Comparison of ENCODE assay signal across 22 mouse cellular contexts in genomic region chr8:22395256-22395655, GRCm38 (mm10). TPM values are rescaled to one million over a fixed set of nuclear protein-coding genes. Genes with fewer than 3 reads are reported as not detected.
DNase-seq lines count a peak whose midpoint lies in the region; ATAC-seq lines count a peak whose summit lies in the region.
"Had no signal": no experiment of that assay in that cellular context is flagged by ENCODE, and none has a peak within 500 bp of the region (broad histone marks: within the 10 kb centered on the region; RNA-seq: fewer than 3 reads in every experiment).

No protein-coding gene starts in this region.

- WGBS in intestine, embryonic 15.5 days, result 92% methylated on average over 8 of the region's 8 CpGs
- 78% methylated on average over 8 of the region's 8 CpGs for WGBS in liver, embryonic 15.5 days (ENCODE audit: insufficient replicate concordance)
- WGBS in forebrain, embryonic 14.5 days, result 91% methylated on average over 8 of the region's 8 CpGs
- 98% methylated on average over 8 of the region's 8 CpGs for WGBS in midbrain, embryonic 15.5 days

- no peaks in the 10 kb centered on the region for H3K9me3 ChIP-seq in intestine, embryonic 15.5 days
- no peaks in the 10 kb centered on the region for H3K9me3 ChIP-seq in liver, embryonic 15.5 days (replicated peaks)
- no peaks in the 10 kb centered on the region for H3K9me3 ChIP-seq in forebrain, embryonic 14.5 days (replicated peaks; ENCODE audit: control insufficient read depth, low read length)
- no peaks in the 10 kb centered on the region for H3K9me3 ChIP-seq in midbrain, embryonic 15.5 days
- H3K9me3 ChIP-seq: embryonic facial prominence, embryonic 15.5 days; forebrain, embryonic 15.5 days; heart, embryonic 13.5 days; kidney, embryonic 15.5 days; limb, embryonic 12.5 days had no signal

- H3K27me3 ChIP-seq in intestine, embryonic 15.5 days (replicated peaks), result no peaks in the 10 kb centered on the region
- peaks cover 4% of the 10 kb centered on the region; the same call in 1 of the 2 replicates for H3K27me3 ChIP-seq in liver, embryonic 15.5 days
- H3K27me3 ChIP-seq in forebrain, embryonic 14.5 days (replicated peaks; ENCODE audit: control insufficient read depth, insufficient read depth, low read length), result no peaks in the 10 kb centered on the region
- 0 out of 2 replicates have a peak, but pooled peaks cover 3% of the 10 kb centered on the region for H3K27me3 ChIP-seq in midbrain, embryonic 15.5 days (replicated peaks)
- H3K27me3 ChIP-seq: embryonic facial prominence, embryonic 15.5 days; forebrain, embryonic 15.5 days; heart, embryonic 13.5 days; kidney, embryonic 15.5 days; limb, embryonic 12.5 days had no signal

- H3K27ac ChIP-seq in intestine, embryonic 15.5 days, result peak overlapping the region; percentile 59; the same call in 1 of the 2 replicates
- H3K27ac ChIP-seq in liver, embryonic 15.5 days (replicated peaks), result peak overlapping the region; percentile 19; the same call in 1 of the 2 replicates
- no peak overlapping the region for H3K27ac ChIP-seq in forebrain, embryonic 14.5 days (ENCODE audit: low read depth, low read length)
- H3K27ac ChIP-seq in midbrain, embryonic 15.5 days, result no peak overlapping the region
- H3K27ac ChIP-seq: embryonic facial prominence, embryonic 15.5 days; forebrain, embryonic 15.5 days; heart, embryonic 13.5 days; kidney, embryonic 15.5 days; limb, embryonic 12.5 days had no signal

- H3K4me2 ChIP-seq in intestine, embryonic 15.5 days (replicated peaks), result 0 out of 2 replicates have a peak overlapping the region, but pooled peaks have one; percentile 28
- H3K4me2 ChIP-seq in liver, embryonic 15.5 days, result no peak overlapping the region
- no peak overlapping the region for H3K4me2 ChIP-seq in forebrain, embryonic 14.5 days (ENCODE audit: low read length)
- H3K4me2 ChIP-seq in midbrain, embryonic 15.5 days, result no peak overlapping the region
- H3K4me2 ChIP-seq: embryonic facial prominence, embryonic 15.5 days; forebrain, embryonic 15.5 days; heart, embryonic 13.5 days; kidney, embryonic 15.5 days; limb, embryonic 12.5 days; midbrain, embryonic 11.5 days had no signal

- no peaks in the 10 kb centered on the region for H3K36me3 ChIP-seq in intestine, embryonic 15.5 days
- H3K36me3 ChIP-seq in liver, embryonic 15.5 days (replicated peaks), result peaks cover 3% of the 10 kb centered on the region; the same call in 1 of the 2 replicates
- 0 out of 2 replicates have a peak, but pooled peaks cover 4% of the 10 kb centered on the region for H3K36me3 ChIP-seq in forebrain, embryonic 14.5 days (ENCODE audit: control insufficient read depth, insufficient read depth, low read length)
- H3K36me3 ChIP-seq in midbrain, embryonic 15.5 days (replicated peaks), result no peaks in the 10 kb centered on the region
- H3K36me3 ChIP-seq: forebrain, embryonic 15.5 days had no signal

- H3K9ac ChIP-seq in intestine, embryonic 15.5 days, result no peak overlapping the region
- H3K9ac ChIP-seq in liver, embryonic 15.5 days, result no peak overlapping the region
- H3K9ac ChIP-seq in forebrain, embryonic 14.5 days (ENCODE audit: low read length), result no peak overlapping the region
- H3K9ac ChIP-seq in midbrain, embryonic 15.5 days, result no peak overlapping the region
- H3K9ac ChIP-seq: embryonic facial prominence, embryonic 15.5 days; forebrain, embryonic 15.5 days; heart, embryonic 13.5 days; kidney, embryonic 15.5 days; limb, embryonic 12.5 days had no signal

- H3K4me3 ChIP-seq in intestine, embryonic 15.5 days (replicated peaks), result no peak overlapping the region
- no peak overlapping the region for H3K4me3 ChIP-seq in liver, embryonic 15.5 days (replicated peaks)
- no peak overlapping the region for H3K4me3 ChIP-seq in forebrain, embryonic 14.5 days (ENCODE audit: low read depth, low read length)
- H3K4me3 ChIP-seq in midbrain, embryonic 15.5 days, result no peak overlapping the region
- H3K4me3 ChIP-seq: embryonic facial prominence, embryonic 15.5 days; forebrain, embryonic 15.5 days; heart, embryonic 13.5 days; kidney, embryonic 15.5 days; limb, embryonic 12.5 days had no signal

- peak; percentile 28 for DNase-seq in cerebellum, adult 11 months
- no peak for DNase-seq in cerebellum, postnatal 4 days (ENCODE audit: low spot score in 2 of 2)
- peak; percentile 65 for DNase-seq in cerebellum, adult 9-10 months
- no peak for DNase-seq in forebrain, embryonic 14.5 days (ENCODE audit: low spot score)
- DNase-seq in embryo, embryonic 9.5 days (ENCODE audit: extremely low spot score), result no peak
- DNase-seq: adrenal gland, postnatal 10 days; gastrocnemius, postnatal 10 days; heart, postnatal 14 days; lung, adult 2 months; lung, postnatal 14 days; right cerebral cortex, postnatal 14 days; thymus, postnatal 36 days had no signal

- no peak for ATAC-seq in intestine, embryonic 15.5 days
- ATAC-seq in liver, embryonic 15.5 days (ENCODE audit: insufficient read depth), result no peak
- ATAC-seq in forebrain, embryonic 14.5 days, result no peak
- ATAC-seq in midbrain, embryonic 15.5 days (replicated peaks), result no peak
- ATAC-seq: activated CD4-positive, CD25-positive, alpha-beta regulatory T cell, adult 4 months; forebrain, embryonic 15.5 days had no signal

- 0 out of 2 replicates have a peak, but pooled peaks cover 2% of the 10 kb centered on the region for H3K4me1 ChIP-seq in intestine, embryonic 15.5 days (replicated peaks)
- peaks cover 45% of the 10 kb centered on the region for H3K4me1 ChIP-seq in liver, embryonic 15.5 days (replicated peaks)
- H3K4me1 ChIP-seq in forebrain, embryonic 14.5 days (ENCODE audit: control insufficient read depth, insufficient read depth, low read length), result no peaks in the 10 kb centered on the region
- peaks cover 13% of the 10 kb centered on the region for H3K4me1 ChIP-seq in midbrain, embryonic 15.5 days

RNA-seq across cellular contexts. Expression of gene Slc25a15, which starts 3.1 kb away (rescaled TPM):
- 93.6 and 102 TPM in 2 replicates for polyA plus RNA-seq in intestine, embryonic 15.5 days (2015; fragmentation: Nextera tagmentation; extraction: Ambion mirVana)
- 24.6 and 27.2 TPM in 2 replicates for polyA plus RNA-seq in liver, embryonic 15.5 days (2015; fragmentation: Nextera tagmentation; extraction: Ambion mirVana)
- polyA plus RNA-seq in forebrain, embryonic 14.5 days (2014; fragmentation: Nextera tagmentation; extraction: Ambion mirVana), result 8.3 and 8.4 TPM in 2 replicates
- 7.1 and 7.3 TPM in 2 replicates for polyA plus RNA-seq in midbrain, embryonic 15.5 days (2015; fragmentation: Nextera tagmentation; extraction: Ambion mirVana)

RNA-seq across cellular contexts. Expression of gene Mrps31, which starts 15.9 kb away (rescaled TPM):
- polyA plus RNA-seq in intestine, embryonic 15.5 days (2015; fragmentation: Nextera tagmentation; extraction: Ambion mirVana), result 71.1 and 80.8 TPM in 2 replicates
- polyA plus RNA-seq in liver, embryonic 15.5 days (2015; fragmentation: Nextera tagmentation; extraction: Ambion mirVana), result 24.0 and 25.4 TPM in 2 replicates
- 37.3 and 37.9 TPM in 2 replicates for polyA plus RNA-seq in forebrain, embryonic 14.5 days (2014; fragmentation: Nextera tagmentation; extraction: Ambion mirVana)
- polyA plus RNA-seq in midbrain, embryonic 15.5 days (2015; fragmentation: Nextera tagmentation; extraction: Ambion mirVana), result 31.6 TPM in 2 replicates

Comparison
In these comparisons a context has a peak if more than half of its experiments do, and no peak if none do; other contexts are left out.
1. DNase-seq: peak in cerebellum, adult 11 months (single experiment) and cerebellum, adult 9-10 months (single experiment); none in cerebellum, postnatal 4 days (0 of 2), forebrain, embryonic 14.5 days (single experiment) and embryo, embryonic 9.5 days (single experiment).
2. H3K27ac ChIP-seq: peak in intestine, embryonic 15.5 days (single experiment) and liver, embryonic 15.5 days (single experiment); none in forebrain, embryonic 14.5 days (single experiment) and midbrain, embryonic 15.5 days (single experiment).